Mouse (Mus musculus): Measurements from ENCODE around the gene Edem1. TPM values are rescaled to one million over a fixed set of nuclear protein-coding genes. Genes with fewer than 3 reads are reported as not detected.

Edem1 gene
- polyA plus RNA-seq, 1 experiment from 2014 or later = 41.3 TPM

DNA sequence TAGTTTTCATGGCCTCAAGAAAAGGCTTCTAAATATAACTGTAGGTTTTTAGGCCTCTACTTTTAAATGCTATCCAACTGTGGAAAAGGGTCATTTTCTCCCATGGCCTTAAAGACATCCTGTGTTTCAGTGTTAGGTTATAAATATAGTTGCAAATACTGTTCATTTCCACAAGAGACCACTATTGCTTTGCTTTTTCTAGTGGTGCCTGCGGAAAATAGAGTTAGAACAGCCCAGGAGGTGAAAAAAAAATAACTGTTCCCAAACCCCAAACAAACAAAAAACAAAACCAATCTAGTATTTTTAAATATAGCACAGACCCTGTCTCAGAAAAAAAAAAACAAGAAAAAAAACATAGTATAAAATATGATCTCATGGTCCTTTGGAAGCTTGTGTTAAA lies 46.9 kb downstream of the Edem1 start:
- Histone ChIP-seq H3K4me1 (replicated peaks; ENCODE audit: control insufficient read depth, insufficient read depth, low read length) (no peaks in the 10 kb centered on the region), H3K9ac (ENCODE audit: low read depth, low read length) (no peak overlapping the region), H3K4me2 (replicated peaks; ENCODE audit: low read depth) (no peak overlapping the region), H3K27me3 (replicated peaks; ENCODE audit: control insufficient read depth, insufficient read depth, low read length) (no peaks in the 10 kb centered on the region), H3K9me3 (ENCODE audit: control insufficient read depth) (no peaks in the 10 kb centered on the region), H3K4me3 (ENCODE audit: low read depth, low read length) (no peak overlapping the region), H3K36me3 (ENCODE audit: control insufficient read depth, insufficient read depth) (no peaks in the 10 kb centered on the region), H3K27ac (ENCODE audit: low read depth, low read length) (no peak overlapping the region)
- peak; percentile 35; the same call in 1 of the 2 replicates for TF ChIP-seq CTCF (IDR thresholded peaks at IDR 0.05; ENCODE audit: low read depth)
- ATAC-seq = no peak
- WGBS = 82% methylated on average over 1 of the region's 1 CpGs

DNA sequence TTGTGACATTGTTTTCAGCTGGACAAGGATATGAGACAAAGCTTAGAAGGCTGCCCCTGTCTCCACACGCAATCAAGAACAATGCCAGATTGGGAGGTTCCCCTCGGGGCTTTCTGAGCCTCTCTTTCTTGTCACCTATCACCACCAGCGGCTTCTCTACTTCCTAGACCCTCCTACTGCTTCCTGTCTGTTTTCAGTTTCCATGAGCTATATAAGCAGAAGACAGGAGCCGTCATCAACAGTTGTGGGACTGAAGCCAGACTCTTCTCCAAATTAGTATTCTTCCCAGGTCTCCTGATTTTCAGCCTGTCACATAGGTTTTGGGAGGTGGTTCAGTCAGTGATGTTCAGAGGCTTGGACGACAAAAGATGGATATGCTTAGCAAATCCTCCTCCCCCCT lies 47.6 kb downstream of the Edem1 start:
- H3K36me3 ChIP-seq (ENCODE audit: control insufficient read depth, insufficient read depth) = no peaks in the 10 kb centered on the region
- no peak overlapping the region for H3K27ac ChIP-seq (ENCODE audit: low read depth, low read length)
- no peaks in the 10 kb centered on the region for H3K27me3 ChIP-seq (replicated peaks; ENCODE audit: control insufficient read depth, insufficient read depth, low read length)
- H3K9ac ChIP-seq (ENCODE audit: low read depth, low read length) = no peak overlapping the region
- no peaks in the 10 kb centered on the region for H3K4me1 ChIP-seq (replicated peaks; ENCODE audit: control insufficient read depth, insufficient read depth, low read length)
- 52% methylated on average over 5 of the region's 5 CpGs for WGBS
- no peaks in the 10 kb centered on the region for H3K9me3 ChIP-seq (ENCODE audit: control insufficient read depth)
- H3K4me3 ChIP-seq (ENCODE audit: low read depth, low read length) = no peak overlapping the region
- no peak for ATAC-seq
- no peak for TF ChIP-seq CTCF (IDR thresholded peaks at IDR 0.05; ENCODE audit: low read depth)
- no peak overlapping the region for H3K4me2 ChIP-seq (replicated peaks; ENCODE audit: low read depth)

DNA sequence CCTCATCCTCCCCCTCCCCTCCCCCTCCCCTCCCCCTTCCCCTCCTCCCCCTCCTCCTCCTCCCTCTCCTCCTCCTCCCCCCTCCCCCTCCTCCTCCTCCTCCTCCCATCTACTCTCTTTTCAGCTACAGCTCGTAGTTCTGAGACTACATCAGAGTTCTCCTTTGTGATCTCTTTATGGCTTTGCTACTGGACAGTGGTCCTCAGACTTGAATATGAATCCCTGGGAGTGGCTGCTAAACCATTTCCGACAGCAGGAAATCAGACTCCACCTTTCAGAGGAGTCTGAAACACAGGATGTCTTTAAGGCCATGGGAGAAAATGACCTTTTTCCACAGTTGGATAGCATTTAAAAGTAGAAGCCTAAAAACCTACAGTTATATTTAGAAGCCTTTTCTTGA lies 48.0 kb downstream of the Edem1 start:
- TF ChIP-seq CTCF (IDR thresholded peaks at IDR 0.05; ENCODE audit: low read depth) = no peak
- H3K4me3 ChIP-seq (ENCODE audit: low read depth, low read length) = no peak overlapping the region

GRCm38 (mm10) chr6:108880368-108881013 lies 52.0 kb downstream of the Edem1 start:
- Histone ChIP-seq H3K27me3 (replicated peaks; ENCODE audit: control insufficient read depth, insufficient read depth, low read length) (no peaks in the 10 kb centered on the region), H3K9ac (ENCODE audit: low read depth, low read length) (no peak overlapping the region), H3K4me1 (replicated peaks; ENCODE audit: control insufficient read depth, insufficient read depth, low read length) (no peaks in the 10 kb centered on the region), H3K27ac (ENCODE audit: low read depth, low read length) (no peak overlapping the region), H3K4me2 (replicated peaks; ENCODE audit: low read depth) (no peak overlapping the region), H3K9me3 (ENCODE audit: control insufficient read depth) (no peaks in the 10 kb centered on the region), H3K36me3 (ENCODE audit: control insufficient read depth, insufficient read depth) (no peaks in the 10 kb centered on the region), H3K4me3 (ENCODE audit: low read depth, low read length) (no peak overlapping the region)
- TF ChIP-seq CTCF (IDR thresholded peaks at IDR 0.05; ENCODE audit: low read depth) = no peak
- WGBS = 52% methylated on average over 4 of the region's 4 CpGs
- ATAC-seq = no peak

More for the DNA sequence above, 48.0 kb downstream of the Edem1 start:
- H3K4me2 ChIP-seq (replicated peaks; ENCODE audit: low read depth) = no peak overlapping the region
- H3K27me3 ChIP-seq (replicated peaks; ENCODE audit: control insufficient read depth, insufficient read depth, low read length) = no peaks in the 10 kb centered on the region
- no peak overlapping the region for H3K27ac ChIP-seq (ENCODE audit: low read depth, low read length)
- H3K36me3 ChIP-seq (ENCODE audit: control insufficient read depth, insufficient read depth) = no peaks in the 10 kb centered on the region
- 41% methylated on average over 2 of the region's 2 CpGs for WGBS
- no peaks in the 10 kb centered on the region for H3K4me1 ChIP-seq (replicated peaks; ENCODE audit: control insufficient read depth, insufficient read depth, low read length)
- H3K9me3 ChIP-seq (ENCODE audit: control insufficient read depth) = no peaks in the 10 kb centered on the region
- no peak for ATAC-seq
- no peak overlapping the region for H3K9ac ChIP-seq (ENCODE audit: low read depth, low read length)

- Histone ChIP-seq H3K4me1 (replicated peaks; ENCODE audit: control insufficient read depth, insufficient read depth, low read length) (no peaks in the 10 kb centered on the region), H3K9me3 (ENCODE audit: control insufficient read depth) (no peaks in the 10 kb centered on the region), H3K9ac (ENCODE audit: low read depth, low read length) (no peak overlapping the region), H3K27me3 (replicated peaks; ENCODE audit: control insufficient read depth, insufficient read depth, low read length) (no peaks in the 10 kb centered on the region), H3K36me3 (ENCODE audit: control insufficient read depth, insufficient read depth) (no peaks in the 10 kb centered on the region), H3K4me2 (replicated peaks; ENCODE audit: low read depth) (no peak overlapping the region), H3K4me3 (ENCODE audit: low read depth, low read length) (no peak overlapping the region), H3K27ac (ENCODE audit: low read depth, low read length) (no peak overlapping the region)
- WGBS = 87% methylated on average over 4 of the region's 4 CpGs
- TF ChIP-seq CTCF (IDR thresholded peaks at IDR 0.05; ENCODE audit: low read depth) = peak; percentile 42
- no peak for ATAC-seq
Observed at GRCm38 (mm10) chr6:108881074-108881473, 52.6 kb downstream of the Edem1 start.

GRCm38 (mm10) chr6:108883826-108884225 lies 55.4 kb downstream of the Edem1 start:
- H3K36me3 ChIP-seq (ENCODE audit: control insufficient read depth, insufficient read depth) = no peaks in the 10 kb centered on the region
- TF ChIP-seq CTCF (IDR thresholded peaks at IDR 0.05; ENCODE audit: low read depth) = no peak
- no peak overlapping the region for H3K9ac ChIP-seq (ENCODE audit: low read depth, low read length)
- 31% methylated on average over 2 of the region's 2 CpGs for WGBS
- H3K27me3 ChIP-seq (replicated peaks; ENCODE audit: control insufficient read depth, insufficient read depth, low read length) = no peaks in the 10 kb centered on the region
- no peak for ATAC-seq
- H3K27ac ChIP-seq (ENCODE audit: low read depth, low read length) = no peak overlapping the region
- no peak overlapping the region for H3K4me3 ChIP-seq (ENCODE audit: low read depth, low read length)
- H3K4me2 ChIP-seq (replicated peaks; ENCODE audit: low read depth) = no peak overlapping the region
- no peaks in the 10 kb centered on the region for H3K4me1 ChIP-seq (replicated peaks; ENCODE audit: control insufficient read depth, insufficient read depth, low read length)
- H3K9me3 ChIP-seq (ENCODE audit: control insufficient read depth) = no peaks in the 10 kb centered on the region
